Mouse (Mus musculus): ENCODE results near the gene Fgr.

Gene Fgr

GRCm38 (mm10) chr4:132959679-132960045 is 14.2 kb upstream of the Fgr start:
- DNase-seq (ENCODE audit: low spot score) = no peak

GRCm38 (mm10) chr4:132960313-132960712 is 13.6 kb upstream of the Fgr start:
- no peak for DNase-seq (ENCODE audit: low spot score)

GRCm38 (mm10) chr4:132960864-132961639 is 12.8 kb upstream of the Fgr start:
- DNase-seq (ENCODE audit: low spot score) = no peak

GRCm38 (mm10) chr4:132961866-132962265 is 12.0 kb upstream of the Fgr start:
- no peak for DNase-seq (ENCODE audit: low spot score)

GRCm38 (mm10) chr4:132962628-132963027 is 11.3 kb upstream of the Fgr start:
- DNase-seq (ENCODE audit: low spot score) = no peak

GRCm38 (mm10) chr4:132963436-132963835 is 10.5 kb upstream of the Fgr start:
- DNase-seq (ENCODE audit: low spot score) = no peak

- DNase-seq (ENCODE audit: low spot score) = no peak
Measured at GRCm38 (mm10) chr4:132964064-132964463, 9.8 kb upstream of the Fgr start.

- no peak for DNase-seq (ENCODE audit: low spot score)
Measured at GRCm38 (mm10) chr4:132964473-132964872, 9.4 kb upstream of the Fgr start.

GRCm38 (mm10) chr4:132968105-132968938 is 5.6 kb upstream of the Fgr start:
- DNase-seq (ENCODE audit: low spot score) = no peak

GRCm38 (mm10) chr4:132971601-132972000 is 2.3 kb upstream of the Fgr start:
- no peak for DNase-seq (ENCODE audit: low spot score)

- no peak for DNase-seq (ENCODE audit: low spot score)
Measured at GRCm38 (mm10) chr4:132972101-132972500, 1.8 kb upstream of the Fgr start.

GRCm38 (mm10) chr4:132972556-132972955 is 1.3 kb upstream of the Fgr start:
- no peak for DNase-seq (ENCODE audit: low spot score)

GRCm38 (mm10) chr4:132973186-132973585 is 709 bp upstream of the Fgr start:
- no peak for DNase-seq (ENCODE audit: low spot score)

GRCm38 (mm10) chr4:132974904-132975303 is 1.0 kb downstream of the Fgr start:
- no peak for DNase-seq (ENCODE audit: low spot score)

GRCm38 (mm10) chr4:132975791-132976190 is 1.9 kb downstream of the Fgr start:
- DNase-seq (ENCODE audit: low spot score) = no peak

- DNase-seq (ENCODE audit: low spot score) = no peak
Measured at GRCm38 (mm10) chr4:132976729-132977128, 2.8 kb downstream of the Fgr start.

- DNase-seq (ENCODE audit: low spot score) = no peak
Measured at GRCm38 (mm10) chr4:132977597-132977996, 3.7 kb downstream of the Fgr start.

GRCm38 (mm10) chr4:132979186-132979585 is 5.3 kb downstream of the Fgr start:
- no peak for DNase-seq (ENCODE audit: low spot score)

GRCm38 (mm10) chr4:132981621-132982020 is 7.7 kb downstream of the Fgr start:
- no peak for DNase-seq (ENCODE audit: low spot score)

- no peak for DNase-seq (ENCODE audit: low spot score)
Measured at GRCm38 (mm10) chr4:132982999-132983398, 9.1 kb downstream of the Fgr start.

GRCm38 (mm10) chr4:132983664-132984512 is 10.0 kb downstream of the Fgr start:
- DNase-seq (ENCODE audit: low spot score) = no peak

GRCm38 (mm10) chr4:132988581-132989355 is 14.9 kb downstream of the Fgr start:
- no peak for DNase-seq (ENCODE audit: low spot score)
